Mouse (Mus musculus) kidney, embryonic 14.5 days (tissue): ENCODE measurements around the gene Rbm8a. TPM values are rescaled to one million over a fixed set of nuclear protein-coding genes. Genes with fewer than 3 reads are reported as not detected.

Experiments
- ATAC-seq: fragments of 200-750 bp; cut with Nextera tagmentation; 2 replicates; pipeline ENCODE4 v1.8.0; 2017; ENCODE audit warnings: moderate number of reproducible peaks, mild to moderate bottlenecking, moderate TSS enrichment, moderate library complexity; ENCODE audit not compliant: low FRiP score, low TSS enrichment
- H3K27ac ChIP-seq: fragments of 300-500 bp; sonication (generic); 2 replicates; pipeline ENCODE4 v1.5.1; 2014; ENCODE audit warnings: low read depth, mild to moderate bottlenecking, low read length, moderate library complexity, mixed read lengths
- H3K27me3 ChIP-seq: fragments of 300-500 bp; sonication (generic); 2 replicates; pipeline ENCODE4 v1.6.1; 2014; ENCODE audit warnings: mild to moderate bottlenecking, low read length; ENCODE audit not compliant: control insufficient read depth, insufficient read depth
- H3K36me3 ChIP-seq: fragments of 300-500 bp; sonication (generic); 2 replicates; pipeline ENCODE4 v1.6.1; 2014; ENCODE audit warnings: low read length, mixed read lengths; ENCODE audit not compliant: control insufficient read depth, insufficient read depth
- H3K4me1 ChIP-seq: fragments of 300-500 bp; sonication (generic); 2 replicates; pipeline ENCODE4 v1.6.1; 2014; ENCODE audit warnings: low read length, mixed read lengths; ENCODE audit not compliant: control insufficient read depth, insufficient read depth
- H3K4me2 ChIP-seq: fragments of 300-500 bp; sonication (generic); replicated peaks from 2 replicates; pipeline ENCODE4 v1.6.1; 2014; ENCODE audit warnings: low read depth, mild to moderate bottlenecking, low read length
- H3K4me3 ChIP-seq: fragments of 300-500 bp; sonication (generic); 2 replicates; pipeline ENCODE4 v1.5.1; 2014; ENCODE audit warnings: mild to moderate bottlenecking, low read length
- H3K9ac ChIP-seq: fragments of 300-500 bp; sonication (generic); 2 replicates; pipeline ENCODE4 v1.6.1; 2014; ENCODE audit warnings: low read depth, mild to moderate bottlenecking, low read length, moderate library complexity
- H3K9me3 ChIP-seq: fragments of 300-500 bp; sonication (generic); 2 replicates; pipeline ENCODE4 v1.6.1; 2016; ENCODE audit warnings: low read length; ENCODE audit not compliant: control insufficient read depth
- WGBS: fragments of 180-500 bp; shearing (Covaris S2); extraction: QIAGEN DNeasy Blood & Tissue Kit; methylation state at CpG from one replicate; pipeline ENCODE4 v1.1.7; 2014; 5-methylcytosine and 5-hydroxymethylcytosine counted together
- polyA plus RNA-seq: library from polyadenylated mRNA; unstranded; fragments of >200 nt; fragmentation: Nextera tagmentation; extraction: Ambion mirVana; gene quantifications from 2 replicates; pipeline ENCODE4 v1.2.1, GENCODE M21; 2014

Gene Rbm8a
- polyA plus RNA-seq, 1 experiment from 2014 or later = 167 TPM

GRCm38 (mm10) chr3:96673514-96673913, 43.8 kb downstream of the Rbm8a start:
- peaks cover 18% of the 10 kb centered on the region for H3K4me1 ChIP-seq
- H3K4me2 ChIP-seq = no peak overlapping the region
- H3K9me3 ChIP-seq = no peaks in the 10 kb centered on the region
- WGBS = 62% methylated on average over 4 of the region's 4 CpGs
- no peak for ATAC-seq
- H3K9ac ChIP-seq = no peak overlapping the region
- H3K4me3 ChIP-seq = no peak overlapping the region
- H3K27me3 ChIP-seq = no peaks in the 10 kb centered on the region
- H3K27ac ChIP-seq = no peak overlapping the region
- H3K36me3 ChIP-seq = no peaks in the 10 kb centered on the region

GRCm38 (mm10) chr3:96674442-96674841, 44.7 kb downstream of the Rbm8a start:
- H3K27ac ChIP-seq = peak overlapping the region; percentile 39; the same call in 1 of the 2 replicates
- H3K9ac ChIP-seq = no peak overlapping the region
- peak overlapping the region; percentile 19 for H3K4me2 ChIP-seq
- ATAC-seq = peak; percentile 36
- H3K36me3 ChIP-seq = no peaks in the 10 kb centered on the region
- WGBS = 8% methylated on average over 8 of the region's 8 CpGs
- H3K4me1 ChIP-seq = peaks cover 18% of the 10 kb centered on the region
- no peaks in the 10 kb centered on the region for H3K27me3 ChIP-seq
- no peaks in the 10 kb centered on the region for H3K9me3 ChIP-seq
- no peak overlapping the region for H3K4me3 ChIP-seq

GRCm38 (mm10) chr3:96675171-96675570, 45.4 kb downstream of the Rbm8a start:
- H3K9me3 ChIP-seq = no peaks in the 10 kb centered on the region
- H3K4me2 ChIP-seq = no peak overlapping the region
- no peaks in the 10 kb centered on the region for H3K27me3 ChIP-seq
- H3K4me1 ChIP-seq = peaks cover 18% of the 10 kb centered on the region
- H3K4me3 ChIP-seq = no peak overlapping the region
- 51% methylated on average over 3 of the region's 3 CpGs for WGBS
- H3K9ac ChIP-seq = no peak overlapping the region
- H3K36me3 ChIP-seq = no peaks in the 10 kb centered on the region
- no peak; the same call in 1 of the 2 replicates for ATAC-seq
- no peak overlapping the region for H3K27ac ChIP-seq

- no peak overlapping the region for H3K27ac ChIP-seq
These were observed 46.0 kb downstream of the Rbm8a start for GRCm38 (mm10) chr3:96675690-96676089.

GRCm38 (mm10) chr3:96678456-96678855, 48.7 kb downstream of the Rbm8a start:
- peaks cover 18% of the 10 kb centered on the region for H3K4me1 ChIP-seq
- H3K9ac ChIP-seq = no peak overlapping the region
- no peak overlapping the region for H3K4me2 ChIP-seq
- WGBS = 63% methylated on average over 7 of the region's 7 CpGs
- H3K27ac ChIP-seq = no peak overlapping the region
- no peaks in the 10 kb centered on the region; the same call in 1 of the 2 replicates for H3K27me3 ChIP-seq
- no peak for ATAC-seq
- no peak overlapping the region for H3K4me3 ChIP-seq
- no peaks in the 10 kb centered on the region for H3K9me3 ChIP-seq
- no peaks in the 10 kb centered on the region for H3K36me3 ChIP-seq

More at GRCm38 (mm10) chr3:96675690-96676089, 46.0 kb downstream of the Rbm8a start:
- H3K27me3 ChIP-seq = no peaks in the 10 kb centered on the region
- no peaks in the 10 kb centered on the region for H3K36me3 ChIP-seq
- no peak overlapping the region for H3K4me2 ChIP-seq
- 38% methylated on average over 3 of the region's 3 CpGs for WGBS
- H3K4me1 ChIP-seq = peaks cover 18% of the 10 kb centered on the region
- H3K4me3 ChIP-seq = no peak overlapping the region
- ATAC-seq = no peak
- no peak overlapping the region for H3K9ac ChIP-seq
- no peaks in the 10 kb centered on the region for H3K9me3 ChIP-seq

GRCm38 (mm10) chr3:96679159-96679674, 49.5 kb downstream of the Rbm8a start:
- Histone ChIP-seq H3K27me3 (peaks cover under 1% of the 10 kb centered on the region), H3K4me2 (no peak overlapping the region), H3K36me3 (no peaks in the 10 kb centered on the region), H3K9ac (no peak overlapping the region), H3K27ac (no peak overlapping the region), H3K4me3 (no peak overlapping the region), H3K9me3 (no peaks in the 10 kb centered on the region), H3K4me1 (peaks cover 13% of the 10 kb centered on the region)
- ATAC-seq = no peak
- WGBS = 40% methylated on average over 5 of the region's 5 CpGs

GRCm38 (mm10) chr3:96680269-96680956, 50.7 kb downstream of the Rbm8a start:
- no peak overlapping the region for H3K4me2 ChIP-seq
- WGBS = 24% methylated on average over 12 of the region's 12 CpGs
- H3K36me3 ChIP-seq = no peaks in the 10 kb centered on the region
- H3K9ac ChIP-seq = no peak overlapping the region
- H3K9me3 ChIP-seq = no peaks in the 10 kb centered on the region
- ATAC-seq = no peak
- no peak overlapping the region for H3K4me3 ChIP-seq
- H3K27me3 ChIP-seq = peaks cover 4% of the 10 kb centered on the region
- peaks cover 10% of the 10 kb centered on the region for H3K4me1 ChIP-seq
- H3K27ac ChIP-seq = no peak overlapping the region

Other genes with a start within 250 kb of the Rbm8a start
- 0.20 TPM in 1 of 2 replicates, not detected in the other for gene BC107364, start 177.6 kb upstream of the Rbm8a start, polyA plus RNA-seq
- 0.20 and 0.30 TPM in 2 replicates for gene Hfe2, start 104.8 kb upstream of the Rbm8a start, polyA plus RNA-seq
- gene Txnip, start 72.0 kb upstream of the Rbm8a start, polyA plus RNA-seq = 91.1 and 148 TPM in 2 replicates
- 0.72 and 1.3 TPM in 2 replicates for gene Gm16253, start 52.9 kb upstream of the Rbm8a start, polyA plus RNA-seq
- gene Polr3gl, start 35.8 kb upstream of the Rbm8a start, polyA plus RNA-seq = 18.0 and 22.3 TPM in 2 replicates
- 1.8 and 2.4 TPM in 2 replicates for gene Ankrd34a, start 33.3 kb upstream of the Rbm8a start, polyA plus RNA-seq
- gene Lix1l, start 28.8 kb upstream of the Rbm8a start, polyA plus RNA-seq = 5.8 and 7.0 TPM in 2 replicates
- 55.8 and 59.6 TPM in 2 replicates for gene Pex11b, start 5.4 kb downstream of the Rbm8a start, polyA plus RNA-seq
- not detected in 2 replicates for gene Gm42957, start 5.5 kb downstream of the Rbm8a start, polyA plus RNA-seq
- 0.73 and 1.1 TPM in 2 replicates for gene Itga10, start 15.7 kb downstream of the Rbm8a start, polyA plus RNA-seq
- gene Ankrd35, start 40.2 kb downstream of the Rbm8a start, polyA plus RNA-seq = 0.33 and 0.37 TPM in 2 replicates
- gene Pias3, start 66.5 kb downstream of the Rbm8a start, polyA plus RNA-seq = 36.5 and 55.7 TPM in 2 replicates
- 10.4 and 10.8 TPM in 2 replicates for gene Nudt17, start 78.6 kb downstream of the Rbm8a start, polyA plus RNA-seq
- 30.3 and 38.5 TPM in 2 replicates for gene Polr3c, start 97.7 kb downstream of the Rbm8a start, polyA plus RNA-seq
- 49.6 and 72.1 TPM in 2 replicates for gene Rnf115, start 97.7 kb downstream of the Rbm8a start, polyA plus RNA-seq
- gene Pdzk1, start 199.4 kb downstream of the Rbm8a start, polyA plus RNA-seq = 36.0 and 63.3 TPM in 2 replicates
- 0.08 and 0.17 TPM in 2 replicates for gene Cd160, start 199.4 kb downstream of the Rbm8a start, polyA plus RNA-seq